Mouse (Mus musculus) spleen, adult 2 months (tissue): ENCODE measurements at regions not wholly inside any gene's neighbourhood (a gene's known extent, or its start where the extent isn't known, plus 50 kb on each side); places are given as distances from the start of the nearest gene placed in this dataset.

Experiments used
- DNase-seq, 2 experiments: peaks; one replicate each; pipeline versions ENCODE4 v3.0.0 to v3.0.0-alpha.2; 2012 to 2021; ENCODE audit warnings: low spot score in 2 of 2, low read depth in 1 of 2
- H3K27ac ChIP-seq: fragments of 200-500 bp; 2 replicates; pipeline ENCODE4 v1.5.1; 2012; ENCODE audit warnings: low read length, inconsistent platforms; ENCODE audit not compliant: insufficient read depth
- H3K27me3 ChIP-seq: fragments of 200-500 bp; 2 replicates; pipeline ENCODE4 v1.6.1; 2012; ENCODE audit warnings: mild to moderate bottlenecking, moderate library complexity, low read length, inconsistent platforms; ENCODE audit not compliant: control insufficient read depth, insufficient read depth
- H3K36me3 ChIP-seq: fragments of 200-500 bp; 2 replicates; pipeline ENCODE4 v1.6.1; 2012; ENCODE audit warnings: mild to moderate bottlenecking, low read length, inconsistent platforms; ENCODE audit not compliant: control insufficient read depth, insufficient read depth
- H3K4me1 ChIP-seq: fragments of 200-500 bp; 2 replicates; pipeline ENCODE4 v1.6.1; 2011; ENCODE audit warnings: inconsistent platforms; ENCODE audit not compliant: control insufficient read depth, insufficient read depth, insufficient read length
- H3K4me3 ChIP-seq: fragments of 200-500 bp; 2 replicates; pipeline ENCODE4 v1.5.1; 2011; ENCODE audit warnings: mild to moderate bottlenecking, inconsistent platforms; ENCODE audit not compliant: insufficient read depth, insufficient read length; ENCODE audit errors: extremely low read depth
- CTCF ChIP-seq: fragments of 200-500 bp; IDR thresholded peaks from 2 replicates; pipeline ENCODE4 v1.5.1; 2011; ENCODE audit warnings: mild to moderate bottlenecking, inconsistent platforms; ENCODE audit not compliant: insufficient read depth, insufficient read length, insufficient replicate concordance; ENCODE audit errors: extremely low read depth
- POLR2A ChIP-seq: fragments of 200-500 bp; IDR thresholded peaks from 2 replicates; pipeline ENCODE4 v1.6.1; 2011; ENCODE audit warnings: low read depth, low read length, inconsistent platforms
- WGBS: fragments of 180-500 bp; shearing (Covaris S2); methylation state at CpG from one replicate; pipeline ENCODE4 v1.1.7; 2018; 5-methylcytosine and 5-hydroxymethylcytosine counted together

GRCm38 (mm10) chr10:117478202-117478930 lies 98.6 kb upstream of the Cpsf6 start:
- WGBS, result 95% methylated on average over 23 of the region's 23 CpGs
- Histone ChIP-seq H3K4me3 (no peak overlapping the region), H3K27ac (no peak overlapping the region), H3K4me1 (no peaks in the 10 kb centered on the region), H3K36me3 (no peaks in the 10 kb centered on the region), H3K27me3 (no peaks in the 10 kb centered on the region)
- DNase-seq, result no peak
- TF ChIP-seq CTCF (no peak), POLR2A (no peak)

- 93% methylated on average over 12 of the region's 12 CpGs for WGBS
- no peak for TF ChIP-seq CTCF
- no peak for TF ChIP-seq POLR2A
- DNase-seq, result no peak
- H3K27me3 ChIP-seq, result no peaks in the 10 kb centered on the region
- H3K36me3 ChIP-seq, result no peaks in the 10 kb centered on the region
- no peak overlapping the region for H3K4me3 ChIP-seq
- no peaks in the 10 kb centered on the region for H3K4me1 ChIP-seq
- no peak overlapping the region for H3K27ac ChIP-seq
Observed at GRCm38 (mm10) chr10:117477331-117478201, 97.8 kb upstream of the Cpsf6 start.

GRCm38 (mm10) chr10:117475086-117475945 lies 95.5 kb upstream of the Cpsf6 start:
- Histone ChIP-seq H3K27ac (no peak overlapping the region), H3K4me1 (no peaks in the 10 kb centered on the region), H3K36me3 (no peaks in the 10 kb centered on the region), H3K4me3 (no peak overlapping the region), H3K27me3 (no peaks in the 10 kb centered on the region)
- DNase-seq, result no peak
- TF ChIP-seq POLR2A, result no peak
- TF ChIP-seq CTCF, result no peak
- WGBS, result 94% methylated on average over 13 of the region's 13 CpGs

GRCm38 (mm10) chr10:117474351-117475085 lies 94.7 kb upstream of the Cpsf6 start:
- H3K4me1 ChIP-seq, result no peaks in the 10 kb centered on the region
- H3K36me3 ChIP-seq, result no peaks in the 10 kb centered on the region
- no peak overlapping the region for H3K4me3 ChIP-seq
- no peak for DNase-seq
- no peaks in the 10 kb centered on the region for H3K27me3 ChIP-seq
- 93% methylated on average over 4 of the region's 4 CpGs for WGBS
- no peak overlapping the region for H3K27ac ChIP-seq
- TF ChIP-seq POLR2A (no peak), CTCF (no peak)

GRCm38 (mm10) chr10:117473471-117473870 lies 93.7 kb upstream of the Cpsf6 start:
- DNase-seq, result no peak
- 96% methylated on average over 4 of the region's 4 CpGs for WGBS

GRCm38 (mm10) chr10:117472568-117472930 lies 92.7 kb upstream of the Cpsf6 start:
- no peak for DNase-seq
- Histone ChIP-seq H3K36me3 (no peaks in the 10 kb centered on the region), H3K4me3 (no peak overlapping the region), H3K27ac (no peak overlapping the region), H3K27me3 (no peaks in the 10 kb centered on the region), H3K4me1 (no peaks in the 10 kb centered on the region)
- WGBS, result 88% methylated on average over 4 of the region's 4 CpGs
- TF ChIP-seq POLR2A, result no peak
- no peak for TF ChIP-seq CTCF

More at GRCm38 (mm10) chr10:117473471-117473870, 93.7 kb upstream of the Cpsf6 start:
- Histone ChIP-seq H3K4me1 (no peaks in the 10 kb centered on the region), H3K4me3 (no peak overlapping the region), H3K27me3 (no peaks in the 10 kb centered on the region), H3K27ac (no peak overlapping the region), H3K36me3 (no peaks in the 10 kb centered on the region)
- TF ChIP-seq CTCF (no peak), POLR2A (no peak)
